Mouse (Mus musculus): ENCODE measurements around the gene Rhot1. TPM values are rescaled to one million over a fixed set of nuclear protein-coding genes. Genes with fewer than 3 reads are reported as not detected.
A peak's percentile ranks its signal among the peaks of the same experiment; 100 is the strongest.

The Rhot1 gene
- polyA plus RNA-seq, 1 experiment from 2014 or later, result 49.4 TPM

DNA sequence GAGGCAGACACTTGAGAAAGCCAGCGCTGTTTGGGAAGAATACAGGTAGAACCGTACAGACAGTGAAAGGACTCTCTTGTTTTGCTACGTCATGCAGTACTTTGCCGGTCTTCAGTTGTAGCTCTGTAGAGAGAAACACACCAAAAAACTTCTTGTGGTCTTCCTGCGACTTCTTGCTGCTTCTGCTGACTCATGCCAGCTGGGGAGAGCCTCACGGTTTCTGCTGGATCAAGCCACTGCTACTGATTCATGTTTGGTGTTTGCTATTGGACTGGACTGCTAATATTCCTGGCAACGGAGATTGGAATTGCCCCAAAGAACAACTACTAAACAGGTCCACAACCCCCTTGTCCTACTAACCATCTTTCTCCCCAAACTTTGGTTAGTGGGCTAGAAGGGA is 12.5 kb upstream of the Rhot1 start:
- ATAC-seq (no peak), DNase-seq (ENCODE audit: low read depth, low spot score) (no peak)
- ChIA-PET POLR2A (no interaction called here), CTCF (no interaction called here)
- TF ChIP-seq CTCF (IDR thresholded peaks at IDR 0.05), result no peak
- in situ Hi-C loops (cut with MboI; ENCODE audit: low pct_unique_long_range_greater_than_20kb), result no loop called here
- H3K27me3 ChIP-seq, result no peaks in the 10 kb centered on the region

DNA sequence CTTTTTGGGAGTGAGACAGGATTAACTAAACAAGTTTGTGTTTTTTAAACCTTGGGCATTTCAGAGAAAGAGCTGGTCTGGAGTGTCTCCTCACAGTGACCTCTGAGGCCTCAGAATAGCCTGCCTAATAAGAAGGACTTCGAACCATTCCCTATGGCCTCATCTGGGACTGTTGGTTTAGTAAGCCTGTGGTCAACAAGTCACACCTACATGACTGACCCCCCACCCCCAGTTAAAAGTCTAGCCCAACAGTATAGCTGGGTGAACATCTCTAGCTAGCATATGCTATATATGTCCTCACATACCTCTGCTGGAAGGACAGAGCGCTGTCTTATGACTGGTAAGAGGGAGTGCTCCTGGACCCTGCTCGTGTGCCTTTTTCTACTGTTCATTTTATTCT is 9.5 kb upstream of the Rhot1 start:
- no peak for TF ChIP-seq CTCF (IDR thresholded peaks at IDR 0.05)
- CTCF ChIA-PET, result interaction anchor here (1.2 to 1.6 kb wide), 5 partner anchors 8 to 14 kb away, joined by 3 to 7 read pairs (median 5); partner anchors contain the start of gene Rhot1
- ATAC-seq (no peak), DNase-seq (ENCODE audit: low read depth, low spot score) (no peak)
- H3K27me3 ChIP-seq, result no peaks in the 10 kb centered on the region
- POLR2A ChIA-PET, result interaction anchor here (1.0 kb wide), 1 partner anchor 119 kb away, joined by 4 read pairs; the partner anchor contains the start of gene Crlf3
- in situ Hi-C loops (cut with MboI; ENCODE audit: low pct_unique_long_range_greater_than_20kb), result no loop called here

DNA sequence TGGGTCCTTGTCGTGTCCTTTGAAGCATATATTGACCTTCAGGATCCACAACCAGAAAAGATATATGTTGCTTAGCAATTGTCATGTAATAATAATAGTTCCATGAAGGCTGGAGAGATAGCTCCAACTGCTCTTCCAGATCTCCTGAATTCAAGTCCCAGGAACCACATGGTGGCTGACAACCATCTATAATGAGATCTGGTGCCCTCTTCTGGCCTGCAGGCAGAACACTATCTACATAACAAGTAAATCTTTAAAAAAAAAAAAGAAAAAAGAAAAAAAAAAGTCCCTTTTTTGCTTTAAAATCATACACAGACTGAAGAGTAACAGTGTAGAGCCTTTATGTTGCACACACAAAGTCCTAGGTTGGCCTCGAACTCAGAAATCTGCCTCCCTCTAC is 9.0 kb upstream of the Rhot1 start:
- ATAC-seq (no peak), DNase-seq (ENCODE audit: low read depth, low spot score) (no peak)
- POLR2A ChIA-PET, result interaction anchor here (1.0 kb wide), 1 partner anchor 119 kb away, joined by 4 read pairs; the partner anchor contains the start of gene Crlf3
- no peaks in the 10 kb centered on the region for H3K27me3 ChIP-seq
- CTCF ChIA-PET, result interaction anchor here (1.2 to 1.6 kb wide), 5 partner anchors 9 to 15 kb away, joined by 3 to 7 read pairs (median 5); partner anchors contain the start of gene Rhot1
- peak; percentile 72 for TF ChIP-seq CTCF (IDR thresholded peaks at IDR 0.05)
- in situ Hi-C loops (cut with MboI; ENCODE audit: low pct_unique_long_range_greater_than_20kb), result no loop called here

DNA sequence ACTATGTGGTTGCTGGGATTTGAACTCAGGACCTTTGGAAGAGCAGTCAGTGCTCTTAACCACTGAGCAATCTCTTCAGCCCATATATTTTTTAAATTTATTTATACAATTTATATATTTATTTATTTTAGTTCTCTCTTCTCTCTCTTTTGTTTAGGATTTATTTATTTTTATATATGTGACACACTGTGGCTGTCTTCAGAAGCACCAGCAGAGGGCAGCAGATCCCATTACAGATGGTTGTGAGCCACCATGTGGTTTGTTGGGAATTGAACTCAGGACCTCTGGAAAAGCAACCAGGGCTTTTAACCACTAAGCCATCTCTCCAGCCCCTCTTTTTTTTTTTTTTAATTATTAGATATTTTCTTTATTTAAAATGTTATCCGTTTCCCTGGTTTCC is 8.5 kb upstream of the Rhot1 start:
- no peak for DNase-seq (ENCODE audit: low read depth, low spot score)
- no peak for ATAC-seq
- in situ Hi-C loops (cut with MboI; ENCODE audit: low pct_unique_long_range_greater_than_20kb), result no loop called here
- peak; percentile 71 for TF ChIP-seq CTCF (IDR thresholded peaks at IDR 0.05)
- ChIA-PET POLR2A (interaction anchor here (1.0 kb wide), 1 partner anchor 120 kb away, joined by 4 read pairs; the partner anchor contains the start of gene Crlf3), CTCF (interaction anchor here (1.3 to 1.6 kb wide), 2 partner anchors 9 kb away, joined by 5 to 6 read pairs; partner anchors contain the start of gene Rhot1)
- no peaks in the 10 kb centered on the region for H3K27me3 ChIP-seq

GRCm38 (mm10) chr11:80202296-80202695 is 6.5 kb upstream of the Rhot1 start:
- ATAC-seq (no peak), DNase-seq (ENCODE audit: low read depth, low spot score) (no peak)
- ChIA-PET CTCF (interaction anchor here (1.3 to 2.0 kb wide), 2 partner anchors 9 kb away, joined by 4 to 8 read pairs; no protein-coding TSS in a partner anchor), POLR2A (no interaction called here)
- in situ Hi-C loops (cut with MboI; ENCODE audit: low pct_unique_long_range_greater_than_20kb), result no loop called here
- no peaks in the 10 kb centered on the region for H3K27me3 ChIP-seq
- no peak for TF ChIP-seq CTCF (IDR thresholded peaks at IDR 0.05)

DNA sequence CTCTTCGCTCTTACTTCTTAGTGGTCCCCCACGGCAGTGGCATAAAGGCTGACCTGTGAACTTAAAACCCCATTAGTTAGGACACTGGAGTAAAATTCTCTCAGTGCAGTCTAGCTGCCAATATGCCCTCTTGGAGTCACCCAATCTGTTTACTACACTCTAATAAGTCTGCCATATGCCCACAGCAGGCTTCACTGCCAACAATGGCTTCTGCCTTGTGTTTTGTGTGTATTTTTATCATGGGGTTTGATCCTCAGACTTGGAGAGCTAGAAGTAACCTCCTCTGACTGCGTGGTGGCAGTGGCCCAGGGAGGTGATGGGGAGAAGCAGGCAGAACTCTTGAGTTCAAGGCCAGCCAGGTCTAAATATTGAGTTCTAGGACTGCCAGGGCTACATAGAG is 4.8 kb upstream of the Rhot1 start:
- in situ Hi-C loops (cut with MboI; ENCODE audit: low pct_unique_long_range_greater_than_20kb), result no loop called here
- no peak for ATAC-seq
- CTCF ChIA-PET, result interaction anchor here (1.3 to 2.0 kb wide), 2 partner anchors 11 to 19 kb away, joined by 5 to 8 read pairs; no protein-coding TSS in a partner anchor
- POLR2A ChIA-PET, result no interaction called here
- no peaks in the 10 kb centered on the region for H3K27me3 ChIP-seq
- no peak for DNase-seq (ENCODE audit: low read depth, low spot score)
- no peak for TF ChIP-seq CTCF (IDR thresholded peaks at IDR 0.05)

- ATAC-seq (no peak), DNase-seq (ENCODE audit: low read depth, low spot score) (no peak)
- no peaks in the 10 kb centered on the region for H3K27me3 ChIP-seq
- no peak for TF ChIP-seq CTCF (IDR thresholded peaks at IDR 0.05)
- POLR2A ChIA-PET, result no interaction called here
- CTCF ChIA-PET, result no interaction called here
- in situ Hi-C loops (cut with MboI; ENCODE audit: low pct_unique_long_range_greater_than_20kb), result no loop called here
Measured at GRCm38 (mm10) chr11:80204941-80205340, 3.9 kb upstream of the Rhot1 start.

- no peaks in the 10 kb centered on the region for H3K27me3 ChIP-seq
- DNase-seq (ENCODE audit: low read depth, low spot score) (no peak), ATAC-seq (no peak)
- TF ChIP-seq CTCF (IDR thresholded peaks at IDR 0.05), result no peak
- ChIA-PET POLR2A (interaction anchor here (0.8 kb wide), 1 partner anchor 20 kb away, joined by 3 read pairs; no protein-coding TSS in a partner anchor), CTCF (interaction anchor here (0.7 to 1.7 kb wide), 7 partner anchors 9 to 178 kb away, joined by 3 to 7 read pairs (median 4); partner anchors contain the start of gene Rnf135)
- in situ Hi-C loops (cut with MboI; ENCODE audit: low pct_unique_long_range_greater_than_20kb), result no loop called here
Measured at GRCm38 (mm10) chr11:80208465-80208859, 357 bp upstream of the Rhot1 start.

DNA sequence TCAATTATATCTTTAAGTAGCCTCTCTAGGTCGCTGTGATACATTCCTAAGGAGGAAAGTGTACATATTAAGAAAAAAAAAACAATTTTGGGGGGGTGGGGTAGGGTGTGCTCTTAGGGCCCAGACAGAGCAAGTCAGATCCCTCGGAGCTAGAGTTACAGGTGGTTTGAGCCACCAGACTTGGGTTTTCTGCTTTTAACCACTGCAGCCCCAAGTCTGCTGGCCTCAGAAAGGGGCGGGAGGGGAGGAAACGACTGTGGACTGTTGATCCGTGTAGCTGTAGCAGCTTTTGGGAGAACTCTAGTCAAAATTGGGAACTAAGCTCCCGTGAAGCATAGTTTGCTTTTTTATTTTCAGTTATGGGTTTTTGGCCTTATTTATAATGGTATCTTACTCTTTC is 1.5 kb downstream of the Rhot1 start:
- TF ChIP-seq CTCF (IDR thresholded peaks at IDR 0.05), result no peak
- DNase-seq (ENCODE audit: low read depth, low spot score) (no peak), ATAC-seq (no peak)
- no peaks in the 10 kb centered on the region for H3K27me3 ChIP-seq
- in situ Hi-C loops (cut with MboI; ENCODE audit: low pct_unique_long_range_greater_than_20kb), result no loop called here
- POLR2A ChIA-PET, result no interaction called here
- CTCF ChIA-PET, result no interaction called here

GRCm38 (mm10) chr11:80212282-80212681 is 3.5 kb downstream of the Rhot1 start:
- in situ Hi-C loops (cut with MboI; ENCODE audit: low pct_unique_long_range_greater_than_20kb), result no loop called here
- CTCF ChIA-PET, result interaction anchor here (1.4 kb wide), 1 partner anchor 9 kb away, joined by 4 read pairs; no protein-coding TSS in a partner anchor
- no peak for ATAC-seq
- H3K27me3 ChIP-seq, result no peaks in the 10 kb centered on the region
- no peak for DNase-seq (ENCODE audit: low read depth, low spot score)
- POLR2A ChIA-PET, result no interaction called here
- TF ChIP-seq CTCF (IDR thresholded peaks at IDR 0.05), result no peak

GRCm38 (mm10) chr11:80215291-80215690 is 6.5 kb downstream of the Rhot1 start:
- no peak for ATAC-seq
- ChIA-PET CTCF (no interaction called here), POLR2A (no interaction called here)
- in situ Hi-C loops (cut with MboI; ENCODE audit: low pct_unique_long_range_greater_than_20kb), result no loop called here
- no peaks in the 10 kb centered on the region for H3K27me3 ChIP-seq
- DNase-seq (ENCODE audit: low read depth, low spot score), result no peak
- TF ChIP-seq CTCF (IDR thresholded peaks at IDR 0.05), result no peak
